Mouse (Mus musculus) megakaryocyte, embryonic 14.5 days (primary cell): ENCODE data around the gene Ubtf.

Experiments
- FLI1 ChIP-seq: IDR thresholded peaks from 2 replicates; pipeline ENCODE4 v1.6.1; 2012; ENCODE audit warnings: low read length, inconsistent platforms, mixed read lengths
- GATA1 ChIP-seq: IDR thresholded peaks from 3 replicates; pipeline ENCODE4 v1.6.1; 2012; ENCODE audit warnings: mixed read lengths, low read length, inconsistent platforms, borderline replicate concordance

GRCm38 (mm10) chr11:102277754-102278153 is 41.8 kb downstream of the Ubtf start:
- TF ChIP-seq GATA1 (no peak), FLI1 (no peak)
